Mouse (Mus musculus) bone marrow macrophage, adult 2 months (primary cell): ENCODE data around the gene Mad1l1.

ENCODE experiments used
- CTCF ChIP-seq: IDR thresholded peaks from 2 replicates; pipeline ENCODE4 v1.5.1; 2012; ENCODE audit warnings: low read depth, mild to moderate bottlenecking, low read length, moderate library complexity
- POLR2A ChIP-seq: IDR thresholded peaks from 2 replicates; pipeline ENCODE4 v1.6.1; 2012; ENCODE audit warnings: mild to moderate bottlenecking, low read depth, low read length, borderline replicate concordance

- TF ChIP-seq CTCF (no peak), POLR2A (no peak)
These were observed 296.1 kb downstream of the Mad1l1 start for GRCm38 (mm10) chr5:140025301-140025700.
